Mouse (Mus musculus) spleen, adult 10 weeks (tissue): ENCODE results near the gene Tbx20. TPM values are rescaled to one million over a fixed set of nuclear protein-coding genes. Genes with fewer than 3 reads are reported as not detected.

Experiments
- polyA plus RNA-seq: library from polyadenylated mRNA; stranded (reverse); fragments of 350-450 nt; fragmentation: Illumina TruSeq; extraction: RNeasy Lipid Tissue Mini Kit (QIAGEN cat#74804); gene quantifications from one replicate; pipeline ENCODE4 v1.2.3, GENCODE M21; 2015; ENCODE audit warnings: low replicate concordance; ENCODE audit not compliant: insufficient read depth

Gene Tbx20
- polyA plus RNA-seq = not detected

DNA sequence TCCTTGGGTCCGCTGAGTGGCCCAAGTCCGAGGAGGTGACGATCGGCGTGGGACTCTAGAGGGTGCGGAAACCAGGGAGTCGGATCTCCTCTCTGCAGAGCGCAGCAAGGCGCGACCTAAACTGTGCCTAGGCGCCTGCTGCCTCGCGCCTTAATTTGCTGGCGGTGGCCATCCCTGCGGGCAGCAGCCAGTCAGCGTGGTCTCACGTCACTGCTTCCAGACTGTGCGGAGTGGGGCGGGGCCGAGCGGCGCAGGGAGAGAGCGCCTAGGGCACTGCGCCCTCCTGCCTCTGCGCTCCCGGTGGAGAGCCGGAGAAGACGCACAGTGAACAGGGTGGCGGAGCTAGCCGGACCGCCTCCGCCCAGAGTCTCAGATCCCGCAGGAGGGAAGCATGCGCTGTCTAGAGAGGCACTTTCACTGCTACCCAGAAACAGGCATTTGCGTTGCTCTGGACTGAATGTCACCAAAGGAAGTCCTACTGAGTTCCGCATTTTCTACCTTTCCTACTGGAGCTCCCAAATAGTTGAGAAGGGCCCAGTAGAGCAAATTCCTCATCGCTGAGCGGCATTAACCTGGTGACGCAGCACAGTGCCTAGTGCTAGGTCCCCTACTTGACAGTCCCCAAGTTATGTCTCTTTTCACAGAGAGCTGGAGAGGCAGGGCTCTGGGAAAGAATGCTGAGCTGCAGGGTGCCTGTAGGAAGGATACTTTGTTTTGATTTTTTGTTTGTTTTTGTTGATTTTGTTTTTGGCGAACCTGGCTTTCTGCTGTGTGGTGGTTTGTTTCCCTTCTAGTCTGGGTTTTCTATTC is at the start of gene Tbx20:
Gene Tbx20, minus strand, starts transcription at position 144 of the 810 bp plus-strand sequence.

DNA sequence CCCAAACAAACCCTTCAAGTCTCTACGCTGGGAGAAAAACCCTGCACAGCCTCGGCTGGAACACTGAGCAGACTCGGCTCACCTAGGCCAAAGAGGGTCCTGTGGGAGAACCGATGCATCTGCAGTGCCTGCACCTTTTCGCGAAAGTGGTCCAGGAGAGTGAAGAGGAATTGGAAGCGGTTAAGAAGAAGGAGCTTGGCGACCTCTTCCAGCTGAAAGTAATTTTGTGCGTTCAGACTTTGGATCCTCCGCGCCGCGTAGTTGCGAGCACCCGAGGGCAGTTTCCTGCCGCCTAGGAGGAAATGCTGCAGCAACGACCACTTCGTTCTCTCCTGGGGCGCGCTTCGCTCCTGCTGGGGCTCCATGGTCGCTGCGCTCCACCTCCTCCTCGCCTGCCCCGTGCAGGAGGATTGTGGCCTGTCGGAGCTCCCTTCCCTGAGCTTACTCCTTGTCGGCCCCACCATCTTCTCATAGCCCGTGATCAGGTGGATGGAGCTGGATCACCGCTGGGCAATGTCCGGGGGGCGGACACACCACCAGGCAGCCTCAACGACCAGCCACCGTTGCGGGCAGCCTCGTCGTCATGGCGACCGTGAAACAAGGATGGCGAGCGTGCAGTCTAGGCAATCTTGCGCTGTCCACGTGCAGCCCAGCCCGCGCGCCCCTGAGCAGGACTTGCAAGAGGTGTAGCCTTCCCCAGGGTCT is 78.3 kb downstream of the Tbx20 start, which contains the start of gene Dpy19l2:
Gene Dpy19l2, minus strand, starts transcription at position 594 of the 705 bp plus-strand sequence.

Other genes starting within 250 kb of the Tbx20 start
- not detected for gene Cypt4, start 149.1 kb downstream of the Tbx20 start, polyA plus RNA-seq
- not detected for gene Dpy19l2, start 78.0 kb downstream of the Tbx20 start, polyA plus RNA-seq